Mouse (Mus musculus) cerebellum, adult 11-12 months (tissue): ENCODE measurements around the gene Cpd.
"Not testable (repeated sequence)": the region's sequence is repeated elsewhere in the genome, so short reads cannot be mapped to it uniquely, and the experiment has no call there.

Source experiments
- DNase-seq: peaks from one replicate; pipeline ENCODE4 v3.0.0; 2022

The Cpd gene

GRCm38 (mm10) chr11:76846011-76846877 is 574 bp downstream of the Cpd start:
- DNase-seq: peak; percentile 44

GRCm38 (mm10) chr11:76845275-76845980 is 1.4 kb downstream of the Cpd start:
- DNase-seq: no peak

- DNase-seq: no peak
Measured at GRCm38 (mm10) chr11:76838573-76838972, 8.2 kb downstream of the Cpd start.

GRCm38 (mm10) chr11:76836317-76836716 is 10.5 kb downstream of the Cpd start:
- no peak for DNase-seq

GRCm38 (mm10) chr11:76835868-76836267 is 10.9 kb downstream of the Cpd start:
- no peak for DNase-seq

- DNase-seq: no peak
Measured at GRCm38 (mm10) chr11:76834665-76835064, 12.2 kb downstream of the Cpd start.

- DNase-seq: no peak
Measured at GRCm38 (mm10) chr11:76824885-76825265, 21.9 kb downstream of the Cpd start.

GRCm38 (mm10) chr11:76824238-76824884 is 22.5 kb downstream of the Cpd start:
- DNase-seq: no peak

GRCm38 (mm10) chr11:76823641-76824040 is 23.2 kb downstream of the Cpd start:
- DNase-seq: no peak

- DNase-seq: no peak
Measured at GRCm38 (mm10) chr11:76821353-76821752, 25.5 kb downstream of the Cpd start.

GRCm38 (mm10) chr11:76817664-76818063 is 29.2 kb downstream of the Cpd start:
- no peak for DNase-seq

- no peak for DNase-seq
Measured at GRCm38 (mm10) chr11:76810706-76811495, 35.9 kb downstream of the Cpd start.

GRCm38 (mm10) chr11:76809450-76809849 is 37.4 kb downstream of the Cpd start:
- peak; percentile 87 for DNase-seq

GRCm38 (mm10) chr11:76808550-76808949 is 38.3 kb downstream of the Cpd start:
- DNase-seq: no peak

GRCm38 (mm10) chr11:76807007-76807679 is 39.7 kb downstream of the Cpd start:
- DNase-seq: no peak

GRCm38 (mm10) chr11:76806026-76806425 is 40.8 kb downstream of the Cpd start:
- DNase-seq: no peak

GRCm38 (mm10) chr11:76805072-76805471 is 41.7 kb downstream of the Cpd start:
- not testable (repeated sequence) for DNase-seq

- no peak for DNase-seq
Measured at GRCm38 (mm10) chr11:76803266-76803665, 43.6 kb downstream of the Cpd start.

GRCm38 (mm10) chr11:76797236-76797635 is 49.6 kb downstream of the Cpd start:
- DNase-seq: no peak

GRCm38 (mm10) chr11:76795326-76795725 is 51.5 kb downstream of the Cpd start:
- no peak for DNase-seq

- DNase-seq: no peak
Measured at GRCm38 (mm10) chr11:76791331-76791730, 55.5 kb downstream of the Cpd start.

- peak; percentile 18 for DNase-seq
Measured at GRCm38 (mm10) chr11:76789252-76789651, 57.6 kb downstream of the Cpd start.
